Mouse (Mus musculus) ES-Bruce4 (cell line): ENCODE data around the gene Syne3.

Source experiments
- CTCF ChIP-seq: IDR thresholded peaks from one replicate; pipeline ENCODE4 v1.8.1; 2011; ENCODE audit warnings: low read depth, low read length
- EP300 ChIP-seq: IDR thresholded peaks from 2 replicates; pipeline ENCODE4 v1.6.1; 2011; ENCODE audit warnings: low read depth, low read length; ENCODE audit not compliant: insufficient read depth
- POLR2A ChIP-seq: IDR thresholded peaks from one replicate; pipeline ENCODE4 v1.8.1; 2011; ENCODE audit warnings: low read length; ENCODE audit not compliant: insufficient read depth

DNA sequence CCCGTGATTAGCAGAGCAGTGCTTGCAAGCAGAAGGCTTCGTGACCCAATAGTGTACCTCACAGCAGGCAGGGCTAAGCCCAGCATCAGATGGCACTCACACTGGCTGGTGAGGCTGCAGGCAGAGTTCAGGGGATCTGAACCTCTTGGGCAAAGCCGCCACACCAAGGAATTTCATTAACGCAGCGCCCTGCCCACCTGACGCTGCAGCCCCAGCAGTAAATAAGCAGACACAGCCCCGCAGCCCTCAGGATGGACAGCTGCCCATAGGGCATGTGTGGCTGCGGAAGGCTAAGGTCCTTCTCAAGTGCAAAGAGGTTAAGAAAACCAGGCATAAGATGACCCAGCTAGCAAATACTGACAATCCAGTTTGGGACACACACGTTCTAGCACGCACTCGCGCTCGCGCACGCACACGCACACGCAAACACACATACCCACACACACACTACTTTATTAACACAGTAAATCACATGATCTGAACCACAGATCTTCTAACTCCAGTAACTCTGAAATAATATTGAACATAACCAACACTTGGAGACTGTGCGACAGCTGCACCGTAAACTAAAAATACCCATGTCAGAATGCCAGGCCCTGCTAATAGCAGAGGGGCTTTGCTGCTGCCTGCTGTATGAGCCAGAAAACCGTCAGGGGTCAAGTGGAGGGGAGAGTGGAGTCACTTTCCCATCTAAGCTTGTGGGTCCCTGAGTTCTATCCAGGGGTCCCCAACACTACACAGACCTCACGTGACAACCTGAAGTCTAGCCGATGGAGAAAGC, 30.5 kb downstream of the Syne3 start:
- no peak for TF ChIP-seq CTCF
- TF ChIP-seq POLR2A, result no peak
- TF ChIP-seq EP300, result no peak
